ENCODE assay signal across 9 mouse cellular contexts in genomic region chr9:97013153-97013552, GRCm38 (mm10). TPM values are rescaled to one million over a fixed set of nuclear protein-coding genes. Genes with fewer than 3 reads are reported as not detected.
DNase-seq lines count a peak whose midpoint lies in the region; ATAC-seq and TF ChIP-seq lines count a peak whose summit lies in the region.
"Had no signal": no experiment of that assay in that cellular context is flagged by ENCODE, and none has a peak within 500 bp of the region (broad histone marks: within the 10 kb centered on the region; RNA-seq: fewer than 3 reads in every experiment).

No protein-coding gene starts in this region.

- no peaks in the 10 kb centered on the region for H3K27me3 ChIP-seq in hindbrain, embryonic 14.5 days (ENCODE audit: control insufficient read depth, insufficient read depth, low read length)

- peaks cover 59% of the 10 kb centered on the region for H3K4me1 ChIP-seq in hindbrain, embryonic 14.5 days (replicated peaks; ENCODE audit: control insufficient read depth, insufficient read depth, low read length)

- intact Hi-C loops in left cerebral cortex, adult 2 months (cut with DNase I): no loop called here

- H3K27ac ChIP-seq in hindbrain, embryonic 14.5 days: peak overlapping the region; percentile 28; the same call in 1 of the 2 replicates
- no peak overlapping the region for H3K27ac ChIP-seq in left cerebral cortex, adult 2 months

- no peaks in the 10 kb centered on the region for H3K9me3 ChIP-seq in hindbrain, embryonic 14.5 days (ENCODE audit: control insufficient read depth, low read length)

- DNase-seq in embryo, embryonic 10 days (ENCODE audit: low spot score): peak; percentile 68
- no peak for DNase-seq in embryo, embryonic 9.5 days (ENCODE audit: extremely low spot score)
- DNase-seq in embryo, embryonic 10.5 days (ENCODE audit: low spot score): peak; percentile 72
- no peak for DNase-seq in hindbrain, embryonic 14.5 days (ENCODE audit: low spot score)
- DNase-seq in left cerebral cortex, adult 2 months (ENCODE audit: extremely low spot score in 1 of 2, low spot score in 2 of 2): peak; percentile 48 to 67
- peak; percentile 73 to 85 for DNase-seq in right cerebral cortex, postnatal 10 days (ENCODE audit: low spot score in 2 of 2)
- no peak for DNase-seq in thymus, postnatal 36 days
- no peak for DNase-seq in spleen, postnatal 14 days (ENCODE audit: low spot score in 2 of 2)
- DNase-seq: lung, embryonic 14.5 days had no signal

- H3K36me3 ChIP-seq in hindbrain, embryonic 14.5 days (replicated peaks; ENCODE audit: control insufficient read depth, insufficient read depth): no peaks in the 10 kb centered on the region

- H3K9ac ChIP-seq in hindbrain, embryonic 14.5 days: peak overlapping the region; percentile 12; the same call in 1 of the 2 replicates
- H3K9ac ChIP-seq: lung, embryonic 14.5 days had no signal

- WGBS in hindbrain, embryonic 14.5 days: 6% methylated on average over 6 of the region's 6 CpGs

- peak; percentile 39; the same call in 1 of the 2 replicates for ATAC-seq in hindbrain, embryonic 14.5 days (ENCODE audit: low FRiP score)

- no peak overlapping the region for H3K4me3 ChIP-seq in hindbrain, embryonic 14.5 days (replicated peaks; ENCODE audit: low read length)
- no peak overlapping the region for H3K4me3 ChIP-seq in left cerebral cortex, adult 2 months

- TF ChIP-seq CTCF in left cerebral cortex, adult 2 months (IDR thresholded peaks at IDR 0.05): no peak

- H3K4me2 ChIP-seq in hindbrain, embryonic 14.5 days (replicated peaks): no peak overlapping the region
- H3K4me2 ChIP-seq: lung, embryonic 14.5 days had no signal

RNA-seq across cellular contexts. Expression of gene Spsb4, which starts 5.5 kb away (rescaled TPM):
- polyA plus RNA-seq in hindbrain, embryonic 14.5 days (2014; fragmentation: Nextera tagmentation; extraction: Ambion mirVana): 26.6 and 34.0 TPM in 2 replicates
- total RNA-seq in left cerebral cortex, adult 2 months (2021): 1 to 10 TPM; 5.2 to 5.6 TPM

Comparison
In these comparisons a context has a peak if more than half of its experiments do, and no peak if none do; other contexts are left out.
1. DNase-seq: peak in embryo, embryonic 10 days (single experiment), embryo, embryonic 10.5 days (single experiment), left cerebral cortex, adult 2 months (2 of 2) and right cerebral cortex, postnatal 10 days (2 of 2); none in embryo, embryonic 9.5 days (single experiment), hindbrain, embryonic 14.5 days (single experiment), thymus, postnatal 36 days (0 of 2) and spleen, postnatal 14 days (0 of 2).